Mouse (Mus musculus): ENCODE measurements at regions not wholly inside any gene's neighbourhood (a gene's known extent, or its start where the extent isn't known, plus 50 kb on each side); places are given as distances from the start of the nearest gene placed in this dataset.

DNA sequence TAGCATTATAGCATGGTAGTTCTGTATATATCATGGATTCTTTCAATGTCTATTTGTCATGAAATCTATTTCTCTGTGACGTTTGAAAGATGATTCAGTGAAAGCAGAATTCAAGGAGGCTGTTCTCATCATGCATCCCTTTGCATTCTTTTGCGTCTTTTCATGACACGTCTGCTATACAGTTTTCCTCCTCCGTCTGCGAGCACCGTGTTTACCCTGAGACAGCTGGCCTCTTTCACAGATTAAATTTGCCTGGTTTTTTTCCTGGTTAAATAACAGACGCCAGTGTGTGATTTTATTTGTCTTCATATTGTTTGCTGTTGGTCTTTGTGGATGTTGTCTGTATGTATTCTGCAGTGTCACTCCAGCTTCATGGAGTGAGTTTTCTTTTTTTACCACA, 948.9 kb upstream of the Slit2 start:
- TF ChIP-seq GATA1 (IDR thresholded peaks at IDR 0.05; ENCODE audit: borderline replicate concordance, low read length) (no peak), FLI1 (IDR thresholded peaks at IDR 0.05; ENCODE audit: low read length) (no peak)

Data from megakaryocyte, embryonic 14.5 days (primary cell).